Mouse (Mus musculus) ovary, postnatal 14 days (tissue): ENCODE data around the gene Eif2b1.
"Not testable (repeated sequence)": the region's sequence is repeated elsewhere in the genome, so short reads cannot be mapped to it uniquely, and the experiment has no call there.

ENCODE experiments used
- DNase-seq: peaks from one replicate; pipeline ENCODE4 v3.0.0; 2022; ENCODE audit warnings: low spot score

The Eif2b1 gene

DNA sequence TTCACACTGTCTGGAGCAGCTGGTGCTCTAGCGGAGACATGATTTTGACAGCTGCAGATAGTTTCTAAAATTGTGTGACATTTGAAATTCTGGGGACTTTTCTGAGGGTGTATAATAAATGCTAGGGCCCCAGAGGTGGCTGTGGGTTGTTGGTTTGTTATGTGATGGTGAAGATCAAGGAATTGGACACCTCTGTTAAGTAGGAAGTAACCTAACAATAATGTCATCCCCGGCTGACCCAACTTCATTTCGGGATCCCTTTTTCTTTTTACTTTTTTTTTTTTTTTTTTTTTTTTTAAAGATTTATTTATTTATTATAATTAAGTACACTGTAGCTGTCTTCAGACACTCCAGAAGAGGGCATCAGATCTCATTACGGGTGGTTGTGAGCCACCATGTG, 28.2 kb downstream of the Eif2b1 start:
- DNase-seq, result not testable (repeated sequence)

DNA sequence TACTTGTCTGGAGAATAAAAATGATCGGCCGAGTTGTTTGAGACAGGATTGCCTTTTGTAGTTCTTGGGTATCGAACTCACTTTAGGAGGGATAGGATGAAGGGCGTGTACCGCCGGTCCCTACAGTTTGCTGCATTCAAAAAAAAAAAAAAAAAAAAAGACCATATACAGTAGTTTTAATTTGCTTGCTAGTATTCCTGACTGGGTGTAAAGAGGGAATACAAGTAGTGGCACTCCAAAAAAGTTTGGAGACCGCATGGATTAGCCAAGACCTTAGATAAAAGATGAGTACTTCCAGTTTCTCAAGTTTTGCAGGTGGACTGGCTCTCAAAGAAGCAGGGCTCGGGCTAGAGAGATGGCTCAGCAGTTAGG, 37.3 kb downstream of the Eif2b1 start:
- DNase-seq, result no peak

DNA sequence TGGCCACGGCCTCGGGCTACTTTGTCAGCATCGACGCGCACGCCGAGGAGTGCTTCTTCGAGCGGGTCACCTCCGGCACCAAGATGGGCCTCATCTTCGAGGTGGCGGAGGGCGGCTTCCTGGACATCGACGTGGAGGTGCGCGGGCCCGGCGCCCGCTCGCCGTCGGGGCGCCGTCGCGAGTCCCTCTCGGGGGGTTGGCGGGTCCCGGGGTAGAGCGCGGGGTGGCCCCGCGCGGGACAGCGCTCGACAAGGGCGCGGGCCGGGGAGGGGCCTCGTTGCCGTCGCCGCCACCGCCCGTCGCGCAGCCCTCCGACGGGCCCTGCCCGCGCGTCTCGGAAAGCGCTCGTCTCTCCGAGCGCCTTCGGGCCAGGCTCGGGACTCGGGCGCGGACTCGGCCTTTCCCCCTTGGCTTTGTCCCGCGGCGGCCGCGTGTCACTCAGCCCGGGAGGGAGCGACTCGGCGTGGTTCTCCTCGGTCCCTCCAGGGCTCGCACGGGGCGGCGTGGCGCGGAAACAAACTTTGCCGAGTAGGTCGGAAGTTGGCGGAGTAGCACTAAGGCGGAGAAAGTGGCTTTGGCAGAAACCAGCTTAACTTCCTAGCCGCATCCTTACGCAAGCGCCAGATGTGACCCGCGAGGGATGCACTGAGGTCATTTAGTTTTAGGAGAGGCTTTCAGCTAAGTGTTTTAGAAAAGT, 37.9 kb downstream of the Eif2b1 start:
- DNase-seq, result peak; percentile 63

DNA sequence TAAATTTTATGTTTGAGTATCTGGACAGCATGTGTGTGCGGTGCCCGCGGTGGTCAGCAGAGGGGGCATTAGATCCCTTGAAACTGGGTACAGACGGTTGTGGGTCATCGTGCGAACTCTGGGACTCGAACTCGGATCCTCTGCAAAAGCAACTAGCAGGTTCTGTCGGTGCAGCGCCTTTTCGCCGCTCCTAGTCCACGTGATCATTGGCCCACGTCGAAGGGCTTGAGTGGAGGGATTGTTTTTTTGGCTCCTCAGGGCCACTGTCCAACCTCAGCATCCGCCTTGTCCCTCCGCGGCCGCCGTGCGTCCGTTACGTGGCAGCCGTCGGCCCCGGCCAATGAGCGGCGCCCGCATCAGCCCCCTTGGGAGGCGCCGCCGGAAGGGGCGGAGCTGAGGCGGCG, 38.5 kb downstream of the Eif2b1 start, which contains the start of gene Tmed2:
Gene Tmed2, plus strand, starts transcription at position 313 of the 404 bp plus-strand sequence.
- DNase-seq, result peak; percentile 91

DNA sequence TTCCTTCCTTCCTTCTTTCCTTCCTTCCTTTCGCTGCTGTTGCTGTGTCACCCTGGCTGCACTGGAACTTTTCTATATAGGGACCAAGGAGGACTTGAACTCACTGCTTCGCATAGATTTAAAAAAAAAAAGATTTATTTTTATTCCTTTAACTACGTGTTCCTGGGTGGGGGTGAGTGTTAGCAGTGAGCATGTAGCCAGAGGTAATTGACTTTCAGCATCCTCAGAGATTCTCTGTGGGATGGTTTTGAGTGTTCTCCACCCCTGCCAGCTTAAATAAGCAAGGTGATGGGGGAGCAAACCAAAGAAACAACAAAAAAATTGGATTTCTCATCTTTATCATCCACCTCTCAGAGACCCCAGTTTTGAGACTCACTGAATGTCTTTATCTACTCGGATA, 39.0 kb downstream of the Eif2b1 start:
- no peak for DNase-seq

DNA sequence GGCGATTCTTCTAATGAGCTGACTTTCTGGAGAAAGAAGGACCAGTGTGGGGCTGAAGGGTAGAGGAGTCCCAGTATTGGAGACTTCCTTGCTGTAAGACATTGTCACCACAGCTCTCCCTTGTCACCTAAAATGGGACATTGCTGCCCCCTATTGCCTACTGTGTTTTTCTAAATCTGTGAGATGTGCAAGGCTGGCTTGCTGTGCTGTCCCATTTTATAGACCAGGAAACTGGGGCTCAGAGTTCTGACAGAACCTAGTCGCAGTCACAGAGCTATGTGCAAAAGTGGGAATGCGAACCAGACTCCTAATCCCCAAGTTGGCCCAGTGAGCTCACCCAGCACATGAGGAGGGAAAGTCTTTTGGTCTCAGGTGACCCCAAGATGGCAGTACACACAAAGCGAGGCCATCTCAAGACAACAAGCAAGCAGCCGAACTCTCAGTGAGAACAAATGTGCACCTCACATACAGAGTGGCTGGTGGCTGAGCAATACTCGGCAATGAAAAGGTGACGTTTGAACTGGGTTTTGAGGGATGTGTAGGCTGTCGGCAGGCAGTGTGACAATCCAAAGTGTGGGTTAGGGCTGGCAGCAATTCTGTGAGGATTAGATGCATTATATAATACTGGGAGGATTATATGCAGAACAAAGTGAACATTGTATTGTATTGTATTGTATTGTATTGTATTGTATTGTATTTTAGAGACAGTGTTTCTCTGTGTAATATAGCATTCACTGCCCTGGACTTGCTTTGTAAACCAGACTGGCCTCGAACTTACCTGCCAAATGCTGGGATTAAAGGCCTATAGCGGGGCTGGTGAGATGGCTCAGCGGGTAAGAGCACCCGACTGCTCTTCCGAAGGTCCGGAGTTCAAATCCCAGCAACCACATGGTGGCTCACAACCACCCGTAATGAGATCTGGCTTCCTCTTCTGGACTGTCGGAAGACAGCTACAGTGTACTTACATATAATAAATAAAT, 39.8 kb downstream of the Eif2b1 start:
- DNase-seq, result no peak

DNA sequence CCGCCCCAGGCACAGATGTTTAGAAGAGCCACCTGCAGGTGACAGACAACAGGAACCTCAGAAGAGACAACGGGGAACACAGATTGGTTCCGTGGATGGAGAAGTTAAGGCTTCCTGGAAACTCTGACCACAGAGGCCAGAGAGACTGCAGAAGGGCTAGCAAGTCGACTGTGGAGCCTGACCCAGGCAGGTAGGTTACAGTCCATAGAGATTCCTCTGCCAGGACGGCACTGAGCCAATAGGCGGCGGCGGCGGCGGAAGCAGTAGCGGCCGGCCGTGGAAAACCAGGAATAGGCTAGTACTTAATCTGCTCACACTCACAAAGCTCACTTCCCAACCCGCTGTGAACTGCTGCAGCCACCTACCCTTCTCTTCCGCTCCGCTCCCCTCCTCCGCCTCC, 42.2 kb downstream of the Eif2b1 start:
- DNase-seq, result no peak

DNA sequence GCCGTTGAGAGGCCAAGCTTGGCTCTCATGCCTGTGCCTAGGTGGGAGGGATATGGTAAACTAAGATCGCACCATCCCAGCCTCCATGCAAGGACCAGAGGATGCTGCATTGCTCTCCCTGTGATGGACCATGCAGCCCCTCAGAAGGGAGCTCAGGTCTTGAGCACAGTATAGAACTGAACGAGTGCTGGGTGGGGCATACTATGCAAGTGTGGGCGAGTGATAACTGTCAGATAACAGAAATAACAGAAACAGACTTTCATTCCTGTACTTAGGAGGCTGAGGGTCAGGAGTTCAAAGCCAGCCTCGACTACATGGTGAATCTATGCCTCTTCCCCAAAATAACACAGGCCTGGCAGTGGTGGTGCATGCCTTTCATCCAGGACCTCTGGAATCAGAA, 43.9 kb downstream of the Eif2b1 start:
- DNase-seq, result no peak

DNA sequence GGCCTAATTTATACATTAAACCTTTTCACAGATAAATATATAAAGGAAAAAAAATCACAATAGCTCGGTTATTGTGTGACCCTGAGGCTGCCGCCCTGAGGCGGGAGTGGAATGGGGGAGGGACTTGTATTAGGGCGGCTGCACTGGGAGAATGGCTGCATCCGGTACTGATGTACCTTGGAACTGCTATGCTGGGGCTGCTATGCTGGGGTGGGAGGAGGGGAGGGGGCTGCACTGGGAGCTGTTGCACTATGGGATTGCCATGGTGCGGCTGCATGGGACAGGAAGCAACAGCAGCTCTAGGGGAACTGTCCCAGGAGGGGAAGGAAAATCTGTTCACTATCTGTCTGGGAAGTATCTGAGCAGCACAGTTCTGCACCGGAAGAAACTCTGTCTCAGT, 46.5 kb downstream of the Eif2b1 start:
- no peak for DNase-seq

DNA sequence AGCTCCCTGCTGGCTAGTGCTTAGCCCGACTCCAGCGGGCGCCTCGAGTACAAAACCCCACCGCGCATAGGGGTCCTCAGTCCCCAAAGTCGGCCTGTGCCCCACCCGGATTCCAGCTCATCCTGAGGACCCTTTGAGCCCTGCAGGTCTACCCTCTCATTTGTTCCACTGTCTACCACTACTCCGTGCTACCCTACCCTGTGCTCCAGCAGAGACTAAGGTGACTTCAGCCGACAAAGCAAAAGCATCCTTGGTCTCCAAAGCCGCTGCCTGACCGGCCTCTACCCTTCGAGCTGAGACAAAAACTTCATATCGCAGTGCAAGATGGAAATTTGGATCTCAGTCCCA, 47.4 kb downstream of the Eif2b1 start:
- DNase-seq, result no peak

DNA sequence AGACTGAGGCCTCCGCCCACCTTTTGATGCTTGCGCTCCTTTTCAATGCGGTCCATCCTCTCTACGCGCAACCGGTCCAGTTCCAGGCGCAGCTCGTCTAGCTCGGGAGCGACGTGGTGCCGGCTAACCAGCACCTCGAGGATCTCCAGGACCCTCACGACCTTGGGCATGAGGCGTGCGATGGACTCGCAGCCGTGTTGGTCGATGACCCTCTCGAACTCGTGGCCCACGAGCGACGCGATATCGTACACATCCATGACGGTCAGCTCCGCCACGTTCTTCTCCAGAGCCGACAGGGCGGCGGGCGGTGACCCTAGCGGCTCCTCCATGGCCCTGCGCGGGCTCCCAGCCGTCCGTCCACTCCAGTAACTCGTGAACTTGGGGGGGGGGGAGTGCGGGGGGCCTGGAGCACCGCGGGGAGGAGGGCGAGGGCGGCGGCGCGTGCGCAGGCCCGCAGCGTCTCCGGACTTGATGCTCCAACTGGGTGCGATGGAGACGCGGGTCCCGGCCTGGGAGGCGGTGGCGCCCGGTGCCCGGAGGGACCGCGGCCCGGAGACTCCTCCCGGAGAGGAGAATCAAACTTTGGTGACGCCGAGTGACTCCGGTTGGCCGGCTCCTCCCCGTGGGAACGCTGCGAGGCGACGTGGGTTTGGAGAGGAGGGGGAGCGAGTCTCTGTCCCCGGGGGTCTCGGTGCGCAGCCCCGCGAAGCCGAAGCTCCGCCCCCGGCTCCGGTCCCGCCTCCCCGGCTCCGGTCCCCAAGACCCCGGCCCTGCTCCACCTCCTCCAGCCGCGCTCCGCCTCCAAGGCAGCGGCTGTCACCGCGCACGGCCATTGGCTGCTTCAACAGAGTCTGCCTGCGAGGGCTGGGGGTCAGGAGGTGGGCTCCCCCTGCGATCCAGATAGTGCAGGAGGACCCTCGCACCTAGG, 48.0 kb downstream of the Eif2b1 start, which contains the start of gene Rilpl1:
Gene Rilpl1, minus strand, starts transcription at position 737 of the 928 bp plus-strand sequence.
- peak; percentile 68 for DNase-seq

DNA sequence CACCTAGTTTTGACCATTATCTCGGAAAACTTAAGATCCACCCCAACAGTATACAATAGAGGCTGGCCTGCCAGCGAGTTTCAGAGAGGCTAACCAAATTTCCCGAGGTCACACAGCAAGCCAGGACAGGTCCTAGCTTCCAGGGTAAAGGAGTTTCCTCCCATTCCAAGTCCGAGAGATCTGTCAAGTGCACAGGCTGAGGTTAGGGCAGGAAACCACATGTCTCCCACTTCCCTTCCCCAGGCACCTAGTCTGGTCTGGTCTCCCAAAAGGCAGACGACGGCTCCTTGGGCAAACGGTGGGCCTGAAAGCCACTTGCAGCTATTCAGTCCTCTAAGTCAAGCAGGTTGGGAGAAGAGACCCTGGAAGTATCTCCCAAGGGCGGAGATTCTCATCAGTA, 49.2 kb downstream of the Eif2b1 start:
- no peak for DNase-seq

DNA sequence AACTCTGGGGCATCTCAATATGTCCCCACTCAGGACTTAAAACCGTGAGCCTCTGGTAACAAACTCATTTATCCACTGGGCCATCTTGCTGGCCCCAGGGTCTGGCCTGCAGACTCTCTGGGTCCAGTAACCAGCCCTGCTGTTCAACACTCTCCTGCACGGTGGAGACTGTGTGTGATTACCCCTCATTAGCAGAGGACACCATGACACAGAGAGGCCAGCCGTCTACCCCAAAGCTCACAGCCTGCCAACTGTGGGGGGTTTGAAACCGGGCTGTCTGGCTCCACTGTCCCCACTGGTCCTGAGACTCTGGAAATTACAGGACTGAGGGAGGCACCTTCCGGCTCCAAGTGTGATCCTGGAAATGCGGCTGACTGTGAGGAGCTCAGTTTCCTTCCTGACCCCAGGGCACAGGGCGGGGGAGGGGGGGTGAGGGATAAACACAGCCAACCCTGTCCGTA, 49.7 kb downstream of the Eif2b1 start:
- DNase-seq, result no peak

DNA sequence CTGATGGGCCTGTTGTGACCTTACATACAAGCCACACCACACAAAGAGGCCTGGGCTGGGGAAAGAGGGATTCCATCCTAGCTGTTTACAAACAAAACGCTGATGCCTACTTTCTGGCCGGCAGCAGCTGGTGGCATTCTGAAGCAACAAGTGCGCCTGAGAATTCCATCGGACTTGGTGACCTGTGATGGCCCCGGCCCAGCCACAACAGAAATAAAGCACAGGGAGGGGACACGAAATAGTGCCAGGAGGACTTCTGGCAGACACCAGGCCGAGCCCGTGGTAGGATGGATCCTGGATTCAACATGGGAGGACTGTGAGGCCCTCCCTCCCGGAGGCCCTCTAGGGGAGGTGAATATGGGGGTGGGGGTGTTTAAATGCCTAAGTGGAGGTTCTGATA, 50.1 kb downstream of the Eif2b1 start:
- no peak for DNase-seq

DNA sequence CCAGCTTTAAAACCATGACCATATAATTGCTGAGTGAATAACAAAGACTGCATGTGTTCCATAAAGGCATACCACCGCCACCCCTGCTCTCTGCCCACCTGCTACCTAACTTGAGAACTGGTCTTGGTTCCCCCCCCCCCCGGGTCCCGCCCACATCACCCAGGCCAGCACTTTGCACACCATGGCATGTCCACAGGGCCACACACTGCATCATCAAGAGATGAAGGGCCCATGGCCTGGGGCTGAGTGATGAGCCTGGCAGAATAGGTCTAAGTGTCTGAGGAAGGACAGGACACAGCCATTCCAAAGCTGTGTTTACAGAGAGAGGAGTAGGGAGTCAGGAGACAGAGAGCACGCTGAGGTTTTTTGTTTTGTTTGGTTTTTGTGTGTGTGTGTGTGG, 50.6 kb downstream of the Eif2b1 start:
- no peak for DNase-seq

DNA sequence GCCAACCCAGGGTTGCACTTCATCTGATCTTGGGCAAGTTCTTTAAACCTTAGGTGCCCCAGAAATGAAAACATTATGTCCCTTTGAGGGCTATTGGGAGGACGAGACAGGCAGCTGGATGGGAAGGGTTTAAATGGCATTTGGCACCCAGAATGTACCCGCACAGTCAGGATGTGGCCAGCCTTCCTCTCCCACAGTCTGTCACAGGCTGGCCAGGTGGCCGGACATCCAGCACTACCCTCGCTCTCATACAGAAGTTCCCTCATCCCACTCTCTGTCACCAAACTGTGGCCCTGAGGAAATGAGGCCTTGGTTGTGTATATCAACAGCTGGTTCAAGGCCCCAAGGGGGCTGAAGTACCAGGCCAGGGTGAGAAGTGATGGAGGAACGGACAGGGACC, 54.0 kb downstream of the Eif2b1 start:
- no peak for DNase-seq

DNA sequence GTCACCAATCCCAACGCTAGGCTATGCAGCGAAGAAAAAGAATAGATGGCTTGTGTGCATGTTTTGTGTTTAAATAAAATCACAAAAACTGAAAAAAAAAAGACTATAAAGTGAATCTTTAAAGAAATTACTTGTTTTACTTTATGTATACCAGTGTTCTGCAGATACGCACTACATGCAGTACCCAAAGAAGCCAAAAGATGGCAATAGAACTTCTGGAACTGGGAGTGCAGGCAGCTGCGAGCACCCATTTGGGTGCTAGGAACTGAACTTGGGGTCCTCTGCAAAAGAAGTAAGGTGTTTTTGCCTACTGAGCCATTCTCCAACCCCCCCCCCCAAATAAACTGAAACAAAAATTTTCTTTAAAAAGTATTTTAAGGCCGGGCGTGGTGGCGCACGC, 55.9 kb downstream of the Eif2b1 start:
- no peak for DNase-seq

DNA sequence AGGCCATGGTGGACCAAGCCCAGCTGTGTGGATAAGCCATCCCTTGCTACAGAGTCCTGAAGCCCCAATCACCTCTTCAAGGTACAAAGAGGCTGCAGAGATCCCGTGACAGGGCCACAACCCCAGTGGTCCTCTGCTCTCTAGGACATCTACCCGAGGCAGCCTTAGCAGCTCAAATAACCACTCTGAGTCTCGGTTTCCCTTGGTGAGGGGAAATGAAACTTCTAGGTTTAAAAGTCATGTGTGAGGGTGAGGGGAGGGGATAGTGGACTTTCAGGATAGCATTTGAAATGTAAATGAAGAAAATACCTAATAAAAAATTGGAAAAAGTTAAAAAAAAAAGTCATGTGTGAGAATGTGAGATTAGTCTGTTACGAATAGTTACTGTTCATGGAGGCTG, 57.3 kb downstream of the Eif2b1 start:
- no peak for DNase-seq
